Mouse (Mus musculus): ENCODE measurements at regions not wholly inside any gene's neighbourhood (a gene's known extent, or its start where the extent isn't known, plus 50 kb on each side); places are given as distances from the start of the nearest gene placed in this dataset.

- Histone ChIP-seq H3K27ac (ENCODE audit: low read length) (no peak overlapping the region), H3K4me3 (ENCODE audit: low read length) (no peak overlapping the region), H3K27me3 (replicated peaks; ENCODE audit: control insufficient read depth, insufficient read depth, low read length) (no peaks in the 10 kb centered on the region), H3K4me2 (ENCODE audit: low read depth, low read length) (no peak overlapping the region), H3K4me1 (ENCODE audit: control insufficient read depth, insufficient read depth, low read length) (no peaks in the 10 kb centered on the region), H3K9ac (ENCODE audit: low read depth, low read length) (no peak overlapping the region), H3K9me3 (ENCODE audit: control insufficient read depth, low read length) (no peaks in the 10 kb centered on the region), H3K36me3 (ENCODE audit: control insufficient read depth, insufficient read depth, low read length) (no peaks in the 10 kb centered on the region)
- 84% methylated on average over 4 of the region's 4 CpGs for WGBS
- no peak for ATAC-seq
Measured at GRCm38 (mm10) chr10:41000965-41001364, 71.1 kb downstream of the Gpr6 start.

GRCm38 (mm10) chr10:40999486-40999885 lies 72.6 kb downstream of the Gpr6 start:
- H3K4me2 ChIP-seq (ENCODE audit: low read depth, low read length), result no peak overlapping the region
- H3K4me3 ChIP-seq (ENCODE audit: low read length), result no peak overlapping the region
- no peak for ATAC-seq
- WGBS, result 80% methylated on average over 12 of the region's 12 CpGs
- H3K27ac ChIP-seq (ENCODE audit: low read length), result no peak overlapping the region
- no peaks in the 10 kb centered on the region for H3K9me3 ChIP-seq (ENCODE audit: control insufficient read depth, low read length)
- no peaks in the 10 kb centered on the region for H3K4me1 ChIP-seq (ENCODE audit: control insufficient read depth, insufficient read depth, low read length)
- no peaks in the 10 kb centered on the region for H3K27me3 ChIP-seq (replicated peaks; ENCODE audit: control insufficient read depth, insufficient read depth, low read length)
- no peaks in the 10 kb centered on the region for H3K36me3 ChIP-seq (ENCODE audit: control insufficient read depth, insufficient read depth, low read length)
- no peak overlapping the region for H3K9ac ChIP-seq (ENCODE audit: low read depth, low read length)

GRCm38 (mm10) chr10:40998799-40999198 lies 73.3 kb downstream of the Gpr6 start:
- H3K4me2 ChIP-seq (ENCODE audit: low read depth, low read length), result no peak overlapping the region
- 84% methylated on average over 11 of the region's 11 CpGs for WGBS
- no peaks in the 10 kb centered on the region for H3K9me3 ChIP-seq (ENCODE audit: control insufficient read depth, low read length)
- H3K9ac ChIP-seq (ENCODE audit: low read depth, low read length), result no peak overlapping the region
- no peak overlapping the region for H3K27ac ChIP-seq (ENCODE audit: low read length)
- no peaks in the 10 kb centered on the region for H3K27me3 ChIP-seq (replicated peaks; ENCODE audit: control insufficient read depth, insufficient read depth, low read length)
- ATAC-seq, result no peak
- H3K4me3 ChIP-seq (ENCODE audit: low read length), result no peak overlapping the region
- H3K36me3 ChIP-seq (ENCODE audit: control insufficient read depth, insufficient read depth, low read length), result no peaks in the 10 kb centered on the region
- H3K4me1 ChIP-seq (ENCODE audit: control insufficient read depth, insufficient read depth, low read length), result no peaks in the 10 kb centered on the region

GRCm38 (mm10) chr10:40998330-40998729 lies 73.8 kb downstream of the Gpr6 start:
- Histone ChIP-seq H3K4me1 (ENCODE audit: control insufficient read depth, insufficient read depth, low read length) (no peaks in the 10 kb centered on the region), H3K9ac (ENCODE audit: low read depth, low read length) (no peak overlapping the region), H3K27ac (ENCODE audit: low read length) (no peak overlapping the region), H3K36me3 (ENCODE audit: control insufficient read depth, insufficient read depth, low read length) (no peaks in the 10 kb centered on the region), H3K4me3 (ENCODE audit: low read length) (no peak overlapping the region), H3K4me2 (ENCODE audit: low read depth, low read length) (no peak overlapping the region), H3K9me3 (ENCODE audit: control insufficient read depth, low read length) (no peaks in the 10 kb centered on the region), H3K27me3 (replicated peaks; ENCODE audit: control insufficient read depth, insufficient read depth, low read length) (no peaks in the 10 kb centered on the region)
- no peak for ATAC-seq
- WGBS, result 60% methylated on average over 7 of the region's 7 CpGs

GRCm38 (mm10) chr10:40997606-40998005 lies 74.5 kb downstream of the Gpr6 start:
- H3K4me2 ChIP-seq (ENCODE audit: low read depth, low read length), result no peak overlapping the region
- WGBS, result 38% methylated on average over 5 of the region's 5 CpGs
- ATAC-seq, result no peak
- H3K27me3 ChIP-seq (replicated peaks; ENCODE audit: control insufficient read depth, insufficient read depth, low read length), result no peaks in the 10 kb centered on the region
- no peak overlapping the region for H3K27ac ChIP-seq (ENCODE audit: low read length)
- H3K4me3 ChIP-seq (ENCODE audit: low read length), result no peak overlapping the region
- H3K36me3 ChIP-seq (ENCODE audit: control insufficient read depth, insufficient read depth, low read length), result no peaks in the 10 kb centered on the region
- H3K4me1 ChIP-seq (ENCODE audit: control insufficient read depth, insufficient read depth, low read length), result no peaks in the 10 kb centered on the region
- no peaks in the 10 kb centered on the region for H3K9me3 ChIP-seq (ENCODE audit: control insufficient read depth, low read length)
- H3K9ac ChIP-seq (ENCODE audit: low read depth, low read length), result no peak overlapping the region
